Mouse (Mus musculus) urinary bladder, adult 2 months (tissue): ENCODE measurements around the gene Dxo. TPM values are rescaled to one million over a fixed set of nuclear protein-coding genes. Genes with fewer than 3 reads are reported as not detected.
"Not testable (repeated sequence)": the region's sequence is repeated elsewhere in the genome, so short reads cannot be mapped to it uniquely, and the experiment has no call there.

Experiments used
- DNase-seq: peaks from one replicate; pipeline ENCODE4 v3.0.0; 2022; ENCODE audit warnings: low spot score
- polyA plus RNA-seq: library from polyadenylated mRNA; depleted of rRNA; stranded (reverse); fragments of >200 nt; gene quantifications from 2 replicates; pipeline ENCODE4 v1.2.3, GENCODE M21; 2012

The Dxo gene
- polyA plus RNA-seq, 1 experiment = 45.6 TPM

GRCm38 (mm10) chr17:34830776-34831175, 6.0 kb upstream of the Dxo start:
- DNase-seq = not testable (repeated sequence)

DNA sequence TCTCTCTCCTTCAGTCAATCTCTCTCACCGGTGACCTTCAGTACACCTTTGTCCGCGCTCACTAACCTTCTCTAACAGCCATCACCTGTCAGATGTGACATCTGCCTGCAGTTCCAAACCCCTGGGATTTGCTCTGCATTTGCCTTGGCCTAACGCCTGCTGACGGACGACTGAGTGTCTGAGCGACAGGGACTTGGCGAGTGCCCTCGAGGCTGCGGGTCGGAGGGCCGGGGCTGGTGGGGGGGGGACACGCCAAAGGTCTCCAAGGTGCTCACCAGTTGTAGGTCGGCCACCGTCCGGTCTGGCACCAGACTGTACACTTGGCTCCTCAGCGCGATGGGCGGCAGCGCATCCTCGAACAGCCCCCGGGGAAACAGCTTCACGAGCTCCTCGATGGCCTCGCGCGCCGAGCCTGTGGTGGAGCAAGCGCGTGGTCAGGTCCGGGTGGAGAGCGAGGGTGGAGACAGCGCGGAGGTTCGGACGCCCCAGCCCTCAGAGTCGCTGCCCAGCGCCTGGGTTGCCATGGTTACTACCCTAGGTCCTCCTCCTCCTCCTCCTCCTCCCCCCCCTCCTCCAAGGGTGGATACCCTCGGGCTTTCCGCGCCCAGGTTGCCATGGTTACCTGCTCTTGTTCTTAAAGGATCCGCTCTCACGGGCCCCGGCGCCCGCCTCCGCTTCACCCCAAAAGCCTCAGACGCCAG, 514 bp upstream of the Dxo start:
- DNase-seq = no peak

GRCm38 (mm10) chr17:34837464-34838324, 875 bp downstream of the Dxo start:
- no peak for DNase-seq

GRCm38 (mm10) chr17:34838785-34839184, 2.0 kb downstream of the Dxo start:
- no peak for DNase-seq

GRCm38 (mm10) chr17:34840736-34841307, 4.0 kb downstream of the Dxo start:
- DNase-seq = no peak

DNA sequence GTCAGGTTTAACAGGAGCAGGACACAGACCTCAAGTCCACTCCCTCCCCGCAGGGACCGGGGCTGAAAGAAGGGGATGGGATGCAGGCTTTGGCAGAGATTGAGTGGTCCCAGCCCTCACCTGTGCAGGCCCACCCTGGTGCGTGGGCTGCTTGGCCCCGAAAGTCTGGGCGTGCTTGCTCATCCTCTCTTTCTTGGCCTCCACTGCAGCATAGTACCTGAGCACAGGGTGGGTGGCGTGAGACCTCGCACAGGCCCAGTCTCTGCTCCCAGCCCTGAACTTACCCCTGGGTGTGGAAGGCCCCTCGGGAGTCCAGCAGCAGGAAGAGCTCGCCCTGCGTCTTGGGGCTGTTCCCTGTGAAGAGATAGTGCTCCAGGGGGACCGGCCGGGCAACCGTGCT, 8.1 kb downstream of the Dxo start:
- no peak for DNase-seq

- DNase-seq = no peak
Observed at GRCm38 (mm10) chr17:34847192-34847591, 10.4 kb downstream of the Dxo start.

DNA sequence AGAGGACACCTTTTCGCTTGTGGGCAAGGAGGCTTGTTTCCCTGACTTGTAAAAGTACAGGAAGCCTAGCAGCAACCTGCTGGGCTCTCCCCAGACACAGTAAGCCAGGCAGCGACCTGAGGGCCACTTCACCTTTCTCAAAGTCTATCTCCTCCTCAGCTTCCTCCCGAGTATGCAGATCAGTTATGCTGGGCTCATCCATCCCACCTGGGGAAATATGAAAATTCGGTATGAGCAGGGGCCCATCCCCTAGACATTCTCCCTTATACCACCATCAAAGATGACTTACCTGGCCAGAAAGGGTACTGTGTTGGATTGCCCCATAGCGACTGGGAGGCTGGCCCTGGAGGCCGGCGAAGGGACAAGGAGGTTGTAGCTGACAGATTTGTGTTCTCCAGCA, 10.8 kb downstream of the Dxo start:
- no peak for DNase-seq

DNA sequence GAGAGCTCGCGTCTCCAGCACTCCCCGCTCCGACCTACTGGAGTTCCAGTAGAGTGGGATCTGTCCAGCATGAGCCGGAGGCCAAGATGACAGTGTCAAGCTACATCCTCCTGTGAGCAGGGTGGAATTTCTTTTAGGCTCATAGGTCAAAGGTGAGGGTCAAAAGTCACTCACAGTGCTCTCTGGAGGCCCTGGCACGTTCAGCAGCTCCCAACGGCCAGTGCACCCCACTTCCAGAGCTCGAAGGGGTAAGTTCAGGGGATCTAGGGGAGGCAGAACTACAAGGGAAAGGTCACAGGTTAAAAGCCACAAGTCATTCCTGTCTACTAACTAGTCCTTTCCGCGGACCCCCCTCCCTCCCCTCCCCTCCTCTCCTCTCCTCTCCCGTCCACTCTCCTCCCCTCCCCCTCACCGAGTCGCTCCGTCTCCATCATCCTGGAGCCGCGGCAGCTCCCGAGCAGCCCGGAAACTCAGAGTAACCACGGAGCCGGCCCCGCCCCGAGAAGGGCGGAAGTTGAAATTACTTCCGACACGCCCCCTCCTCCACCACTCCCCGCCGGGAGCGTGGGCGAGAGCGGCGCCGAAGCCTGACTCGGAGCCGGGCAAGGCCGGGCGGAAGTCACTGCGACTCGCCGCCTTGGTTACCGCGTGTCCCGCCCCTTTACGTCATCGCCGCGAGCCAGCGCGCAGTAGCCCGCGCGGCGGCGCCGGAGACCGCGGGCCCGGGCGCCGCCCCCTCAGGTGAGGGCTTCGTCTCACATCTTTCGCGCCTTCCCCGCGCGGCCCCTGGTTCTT, 13.1 kb downstream of the Dxo start, which contains the start of the genes Skiv2l and Nelfe:
Gene Skiv2l, minus strand, starts transcription at position 489 of the 795 bp plus-strand sequence.
Gene Nelfe, plus strand, starts transcription at position 670 of the 795 bp plus-strand sequence.
- peak; percentile 91 for DNase-seq

DNA sequence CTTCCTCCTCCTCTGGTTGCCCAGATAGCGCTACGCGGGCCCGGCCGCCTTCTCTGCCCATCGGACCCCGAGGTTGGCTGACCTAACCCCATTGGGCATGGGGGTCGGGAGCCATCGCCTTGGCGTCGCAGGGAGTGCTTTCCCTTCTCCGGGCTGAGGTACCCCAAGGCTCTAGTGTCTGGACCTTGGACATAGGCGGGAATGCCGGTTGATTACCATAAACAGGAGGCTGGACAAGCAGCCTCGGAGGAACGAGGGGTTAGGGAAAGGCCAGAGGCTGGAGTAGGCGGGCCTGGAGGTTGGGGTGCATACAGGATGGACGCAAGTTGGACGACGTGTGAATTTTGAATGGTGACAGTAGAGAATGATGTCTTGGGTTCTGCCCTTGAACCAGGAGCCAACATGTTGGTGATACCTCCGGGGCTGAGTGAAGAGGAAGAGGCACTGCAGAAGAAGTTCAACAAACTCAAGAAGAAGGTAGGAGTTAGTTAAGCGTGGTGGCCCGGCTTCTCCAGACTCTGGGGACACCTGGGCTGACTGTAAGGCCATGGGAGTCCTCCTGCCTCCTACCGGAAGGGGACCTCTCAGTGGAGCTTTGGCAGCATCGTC, 13.8 kb downstream of the Dxo start:
- DNase-seq = no peak

DNA sequence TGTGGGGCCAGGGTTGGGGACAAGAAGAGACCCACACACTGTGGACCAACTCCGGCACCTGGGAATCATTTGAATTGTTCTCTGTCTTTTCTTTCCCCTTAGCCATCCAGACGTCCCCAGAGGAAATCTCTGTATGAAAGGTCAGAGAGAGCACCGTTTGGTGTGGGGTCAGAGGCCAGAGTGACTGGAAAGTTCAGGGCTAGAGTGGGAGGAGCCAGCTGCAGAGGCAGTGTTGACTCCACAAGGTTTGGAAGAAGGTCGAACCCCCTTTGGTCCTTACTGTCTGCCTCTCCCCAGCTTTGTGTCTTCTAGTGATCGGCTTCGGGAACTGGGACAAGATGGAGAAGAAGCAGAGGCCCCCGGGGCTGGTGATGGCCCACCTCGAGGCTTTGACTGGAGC, 16.7 kb downstream of the Dxo start:
- DNase-seq = no peak

DNA sequence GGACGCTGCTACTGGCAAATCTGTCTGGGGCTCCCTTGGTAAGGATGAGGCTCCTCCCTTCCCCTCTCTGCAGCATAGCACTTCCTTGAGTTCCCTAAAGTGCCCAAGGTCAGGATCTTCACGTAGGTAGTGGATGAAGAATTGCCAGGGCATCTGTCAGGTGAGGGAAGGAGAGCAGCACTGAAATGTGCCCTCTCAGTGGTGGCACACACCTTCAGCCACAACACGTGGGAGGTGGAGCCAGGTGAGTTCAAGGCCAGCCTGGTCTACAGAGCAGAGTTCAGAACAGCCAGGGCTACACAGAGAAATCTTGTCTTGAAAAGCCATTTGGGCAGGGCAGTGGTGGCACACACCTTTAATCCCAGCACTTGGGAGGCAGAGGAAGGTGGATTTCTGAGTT, 17.9 kb downstream of the Dxo start:
- no peak for DNase-seq

GRCm38 (mm10) chr17:34855825-34856224, 19.0 kb downstream of the Dxo start:
- DNase-seq = no peak

GRCm38 (mm10) chr17:34858670-34859069, 21.9 kb downstream of the Dxo start:
- no peak for DNase-seq

- DNase-seq = no peak
Observed at GRCm38 (mm10) chr17:34860514-34860913, 23.7 kb downstream of the Dxo start.

DNA sequence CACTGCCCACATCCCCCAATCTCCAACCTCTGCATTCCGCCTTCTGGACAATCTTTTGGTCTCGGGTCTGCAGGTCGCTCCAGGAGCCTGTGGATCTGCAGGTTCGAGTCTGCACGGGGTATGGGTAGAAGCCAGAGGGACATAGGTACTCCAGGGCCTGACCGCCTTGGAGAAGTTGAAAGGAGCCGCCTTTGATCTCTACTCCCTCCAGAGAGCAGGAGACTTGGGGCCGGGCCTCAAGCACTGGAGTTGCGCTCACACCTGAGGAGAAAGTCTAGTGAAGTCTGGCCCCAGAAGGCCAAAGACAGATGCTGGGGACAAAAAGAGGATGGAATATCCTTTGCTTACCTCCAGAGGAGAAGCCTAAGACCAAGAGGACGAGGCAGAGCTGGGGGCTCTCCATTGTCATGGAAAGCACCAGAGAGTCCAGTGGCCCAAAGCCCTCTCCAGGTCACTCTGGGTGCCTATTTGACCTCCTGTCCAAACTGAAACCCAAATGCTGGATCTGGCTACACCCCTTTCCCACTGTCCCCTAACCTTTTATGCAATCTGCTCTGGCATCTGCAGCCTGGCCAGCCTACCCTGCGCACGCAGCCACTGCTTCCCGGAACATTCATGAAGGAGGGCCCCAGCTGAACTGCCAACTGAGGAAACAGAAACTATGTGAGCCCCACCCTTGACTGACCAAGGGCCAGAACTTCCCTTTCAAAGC, 25.0 kb downstream of the Dxo start:
- no peak for DNase-seq

DNA sequence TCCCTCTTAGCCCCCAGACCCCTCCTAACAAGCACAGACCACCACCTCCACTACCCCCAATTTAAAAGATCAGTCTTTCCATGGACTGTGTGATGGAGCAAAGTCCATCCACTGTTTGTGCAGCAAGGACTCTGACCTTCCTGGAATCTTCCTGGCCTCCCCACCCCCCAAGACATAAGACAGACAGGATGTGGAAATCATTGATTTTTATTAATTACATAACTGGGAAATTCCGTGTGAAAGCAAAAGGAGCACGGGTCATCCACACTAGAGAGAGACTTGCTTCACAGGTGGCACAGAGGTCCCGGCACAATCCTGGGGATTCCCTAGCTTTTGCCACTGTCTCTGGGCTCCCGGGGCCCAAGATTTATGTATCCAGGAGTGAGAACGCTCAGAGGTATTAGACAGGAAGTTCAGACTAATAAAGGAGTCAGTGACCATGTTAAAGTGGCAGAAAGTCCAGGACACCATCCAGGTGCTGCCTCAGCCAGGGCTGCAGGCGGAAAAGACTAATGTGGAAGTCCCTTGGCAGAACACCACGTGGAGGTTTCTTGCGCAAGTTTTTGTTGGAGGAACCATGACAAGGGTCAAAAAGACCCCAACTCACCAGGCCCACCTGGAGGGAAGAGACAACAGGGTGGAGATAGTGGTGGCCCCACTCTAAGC, 25.7 kb downstream of the Dxo start, which contains the start of gene Cfb:
Gene Cfb, minus strand, starts transcription at position 103 of the 666 bp plus-strand sequence.
- no peak for DNase-seq

GRCm38 (mm10) chr17:34865981-34866380, 29.2 kb downstream of the Dxo start:
- no peak for DNase-seq

DNA sequence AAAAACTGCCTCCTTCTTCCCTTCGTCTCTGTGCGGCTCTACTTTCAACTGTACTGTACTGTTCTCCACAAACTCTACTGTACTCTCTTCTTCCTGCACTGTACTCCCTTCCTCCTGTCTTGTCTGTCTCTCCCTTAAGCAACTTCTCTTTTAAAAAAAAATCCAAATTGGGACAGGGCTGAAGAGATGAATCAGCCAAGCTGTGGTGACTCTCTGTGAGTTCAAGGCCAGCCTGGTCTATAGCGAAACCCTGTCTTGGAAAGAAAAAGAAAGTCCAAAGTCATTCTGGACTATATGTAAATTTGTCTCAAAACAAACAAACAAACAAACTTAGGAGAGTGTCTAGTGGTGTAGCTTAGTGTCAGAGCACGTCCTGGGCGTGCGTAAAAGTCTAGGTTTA, 37.5 kb downstream of the Dxo start:
- DNase-seq = no peak

- no peak for DNase-seq
Observed at GRCm38 (mm10) chr17:34879336-34879879, 42.6 kb downstream of the Dxo start, which contains the start of gene Zbtb12. Gene Zbtb12, plus strand, starts transcription at chr17:34879483.
